Mouse (Mus musculus): ENCODE results near the gene Eef1akmt3. TPM values are rescaled to one million over a fixed set of nuclear protein-coding genes. Genes with fewer than 3 reads are reported as not detected.
A peak's percentile ranks its signal among the peaks of the same experiment; 100 is the strongest.

Gene Eef1akmt3
- total and polyA plus RNA-seq, 2 experiments = 0.09 TPM; not detected in 1

GRCm38 (mm10) chr10:127069281-127070189 lies 28.2 kb upstream of the Eef1akmt3 start:
- H3K27ac ChIP-seq (replicated peaks; ENCODE audit: insufficient read depth, low read depth, low read length) = peak overlapping the region; percentile 92
- peak; percentile 52 for DNase-seq (ENCODE audit: extremely low read depth, low read depth, low spot score)

GRCm38 (mm10) chr10:127068360-127069038 lies 27.2 kb upstream of the Eef1akmt3 start:
- WGBS = 46% methylated on average over 9 of the region's 9 CpGs
- peak overlapping the region; percentile 92 for H3K27ac ChIP-seq (replicated peaks; ENCODE audit: insufficient read depth, low read depth, low read length)

More at GRCm38 (mm10) chr10:127069281-127070189, 28.2 kb upstream of the Eef1akmt3 start:
- Histone ChIP-seq H3K4me1 (ENCODE audit: control insufficient read depth, insufficient read depth, low read length) (peaks cover 17% of the 10 kb centered on the region), H3K79me2 (ENCODE audit: control insufficient read depth, insufficient read depth, low read length) (peaks cover 3% of the 10 kb centered on the region; the same call in 1 of the 2 replicates), H3K9ac (ENCODE audit: low read depth, low read length) (peak overlapping the region; percentile 84), H3K27me3 (ENCODE audit: control insufficient read depth, insufficient read depth, low read length) (no peaks in the 10 kb centered on the region), H3K36me3 (ENCODE audit: control insufficient read depth, insufficient read depth, low read length) (peaks cover 22% of the 10 kb centered on the region), H3K4me3 (ENCODE audit: insufficient read depth, low read depth, low read length) (peak overlapping the region; percentile 60)
- 2% methylated on average over 30 of the region's 30 CpGs for WGBS
- TF ChIP-seq CTCF (IDR thresholded peaks at IDR 0.05; ENCODE audit: low read depth, low read length) = no peak
- no peak for TF ChIP-seq POLR2A (IDR thresholded peaks at IDR 0.05; ENCODE audit: extremely low read depth, insufficient read depth, low read length)

GRCm38 (mm10) chr10:127066519-127067018 lies 25.3 kb upstream of the Eef1akmt3 start:
- peaks cover 8% of the 10 kb centered on the region; the same call in 1 of the 2 replicates for H3K79me2 ChIP-seq (ENCODE audit: control insufficient read depth, insufficient read depth, low read length)
- H3K4me3 ChIP-seq (ENCODE audit: insufficient read depth, low read depth, low read length) = no peak overlapping the region
- H3K9ac ChIP-seq (ENCODE audit: low read depth, low read length) = no peak overlapping the region
- 72% methylated on average over 14 of the region's 14 CpGs for WGBS
- TF ChIP-seq CTCF (IDR thresholded peaks at IDR 0.05; ENCODE audit: low read depth, low read length) (peak; percentile 13; the same call in 1 of the 2 replicates), POLR2A (IDR thresholded peaks at IDR 0.05; ENCODE audit: extremely low read depth, insufficient read depth, low read length) (no peak)
- peaks cover 22% of the 10 kb centered on the region for H3K4me1 ChIP-seq (ENCODE audit: control insufficient read depth, insufficient read depth, low read length)
- H3K27me3 ChIP-seq (ENCODE audit: control insufficient read depth, insufficient read depth, low read length) = no peaks in the 10 kb centered on the region
- peak; percentile 57 for DNase-seq (ENCODE audit: extremely low read depth, low read depth, low spot score)
- peaks cover 22% of the 10 kb centered on the region for H3K36me3 ChIP-seq (ENCODE audit: control insufficient read depth, insufficient read depth, low read length)
- peak overlapping the region; percentile 25 for H3K27ac ChIP-seq (replicated peaks; ENCODE audit: insufficient read depth, low read depth, low read length)

More at GRCm38 (mm10) chr10:127068360-127069038, 27.2 kb upstream of the Eef1akmt3 start:
- Histone ChIP-seq H3K27me3 (ENCODE audit: control insufficient read depth, insufficient read depth, low read length) (no peaks in the 10 kb centered on the region), H3K36me3 (ENCODE audit: control insufficient read depth, insufficient read depth, low read length) (peaks cover 22% of the 10 kb centered on the region), H3K4me3 (ENCODE audit: insufficient read depth, low read depth, low read length) (peak overlapping the region; percentile 60), H3K4me1 (ENCODE audit: control insufficient read depth, insufficient read depth, low read length) (peaks cover 22% of the 10 kb centered on the region), H3K9ac (ENCODE audit: low read depth, low read length) (peak overlapping the region; percentile 84), H3K79me2 (ENCODE audit: control insufficient read depth, insufficient read depth, low read length) (peaks cover 8% of the 10 kb centered on the region; the same call in 1 of the 2 replicates)
- peak; percentile 21 for DNase-seq (ENCODE audit: extremely low read depth, low read depth, low spot score)
- no peak for TF ChIP-seq POLR2A (IDR thresholded peaks at IDR 0.05; ENCODE audit: extremely low read depth, insufficient read depth, low read length)
- no peak for TF ChIP-seq CTCF (IDR thresholded peaks at IDR 0.05; ENCODE audit: low read depth, low read length)

- Histone ChIP-seq H3K9ac (ENCODE audit: low read depth, low read length) (no peak overlapping the region), H3K79me2 (ENCODE audit: control insufficient read depth, insufficient read depth, low read length) (peaks cover 8% of the 10 kb centered on the region; the same call in 1 of the 2 replicates), H3K4me1 (ENCODE audit: control insufficient read depth, insufficient read depth, low read length) (peaks cover 19% of the 10 kb centered on the region), H3K27me3 (ENCODE audit: control insufficient read depth, insufficient read depth, low read length) (no peaks in the 10 kb centered on the region), H3K27ac (replicated peaks; ENCODE audit: insufficient read depth, low read depth, low read length) (no peak overlapping the region), H3K4me3 (ENCODE audit: insufficient read depth, low read depth, low read length) (no peak overlapping the region), H3K36me3 (ENCODE audit: control insufficient read depth, insufficient read depth, low read length) (peaks cover 22% of the 10 kb centered on the region)
- no peak for TF ChIP-seq CTCF (IDR thresholded peaks at IDR 0.05; ENCODE audit: low read depth, low read length)
- TF ChIP-seq POLR2A (IDR thresholded peaks at IDR 0.05; ENCODE audit: extremely low read depth, insufficient read depth, low read length) = no peak
- no peak for DNase-seq (ENCODE audit: extremely low read depth, low read depth, low spot score)
- WGBS = 74% methylated on average over 9 of the region's 9 CpGs
Measured at GRCm38 (mm10) chr10:127065981-127066380, 24.7 kb upstream of the Eef1akmt3 start.

GRCm38 (mm10) chr10:127063913-127064870 lies 22.9 kb upstream of the Eef1akmt3 start:
- Histone ChIP-seq H3K79me2 (ENCODE audit: control insufficient read depth, insufficient read depth, low read length) (peaks cover 8% of the 10 kb centered on the region; the same call in 1 of the 2 replicates), H3K27ac (replicated peaks; ENCODE audit: insufficient read depth, low read depth, low read length) (peak overlapping the region; percentile 74), H3K9ac (ENCODE audit: low read depth, low read length) (peak overlapping the region; percentile 87), H3K4me1 (ENCODE audit: control insufficient read depth, insufficient read depth, low read length) (peaks cover 15% of the 10 kb centered on the region), H3K36me3 (ENCODE audit: control insufficient read depth, insufficient read depth, low read length) (peaks cover 22% of the 10 kb centered on the region), H3K4me3 (ENCODE audit: insufficient read depth, low read depth, low read length) (peak overlapping the region; percentile 87), H3K27me3 (ENCODE audit: control insufficient read depth, insufficient read depth, low read length) (no peaks in the 10 kb centered on the region)
- whole genome bisulfite sequencing = 10% methylated on average over 37 of the region's 37 CpGs
- TF ChIP-seq CTCF (IDR thresholded peaks at IDR 0.05; ENCODE audit: low read depth, low read length) (no peak), POLR2A (IDR thresholded peaks at IDR 0.05; ENCODE audit: extremely low read depth, insufficient read depth, low read length) (no peak)
- DNase-seq (ENCODE audit: extremely low read depth, low read depth, low spot score) = no peak
